Mouse (Mus musculus): ENCODE data around the gene Zfp180. TPM values are rescaled to one million over a fixed set of nuclear protein-coding genes. Genes with fewer than 3 reads are reported as not detected.

Gene Zfp180
- polyA plus RNA-seq (2015; fragmentation: Nextera tagmentation; extraction: Ambion mirVana) = 9.4 and 9.9 TPM in 2 replicates

DNA sequence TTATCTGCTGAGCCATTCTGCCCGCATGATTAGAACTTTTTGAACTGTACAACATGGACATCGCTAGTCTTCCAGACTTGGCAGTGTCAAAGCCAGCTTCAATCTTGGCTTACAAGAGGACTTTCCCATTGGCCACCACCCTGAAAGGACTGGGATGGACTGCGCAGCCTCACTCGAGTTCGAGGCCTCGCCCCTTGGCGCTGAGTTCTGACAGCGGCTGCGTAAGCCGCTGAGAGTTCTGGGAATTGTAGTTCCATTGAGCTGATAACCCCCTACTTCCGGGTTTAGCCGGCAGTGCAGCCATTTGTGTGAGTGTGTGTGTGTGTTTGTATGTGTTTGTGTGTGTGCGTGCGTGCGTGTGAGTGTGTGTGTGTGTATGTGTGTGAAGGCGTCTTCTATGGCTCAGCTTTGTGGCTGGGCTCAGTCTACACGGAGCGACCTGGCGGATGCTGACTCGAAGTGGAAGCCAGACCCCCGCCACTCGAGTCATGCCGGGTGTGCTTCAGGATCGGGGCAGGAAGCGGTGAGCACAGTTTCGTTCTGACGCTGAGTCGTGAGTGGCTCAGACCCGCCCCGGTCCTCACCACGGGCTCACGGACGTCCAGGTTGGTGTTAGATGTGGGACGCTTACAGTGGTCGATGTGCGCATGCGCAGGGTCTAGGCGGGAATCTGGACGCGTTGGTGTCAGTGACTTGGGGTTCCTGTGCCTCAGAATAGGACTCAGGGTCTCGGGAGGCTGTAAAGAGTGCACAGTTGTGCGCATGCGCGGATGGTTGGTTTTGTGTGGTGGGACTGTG lies at the start of gene Zfp180:
Gene Zfp180, plus strand, starts transcription at position 291 of the 798 bp plus-strand sequence.

GRCm38 (mm10) chr7:24052660-24053304 lies 28.9 kb upstream of the Zfp180 start, which contains the start of gene Vmn1r183:
Vmn1r183 (plus strand) TSS chr7:24053254.

DNA sequence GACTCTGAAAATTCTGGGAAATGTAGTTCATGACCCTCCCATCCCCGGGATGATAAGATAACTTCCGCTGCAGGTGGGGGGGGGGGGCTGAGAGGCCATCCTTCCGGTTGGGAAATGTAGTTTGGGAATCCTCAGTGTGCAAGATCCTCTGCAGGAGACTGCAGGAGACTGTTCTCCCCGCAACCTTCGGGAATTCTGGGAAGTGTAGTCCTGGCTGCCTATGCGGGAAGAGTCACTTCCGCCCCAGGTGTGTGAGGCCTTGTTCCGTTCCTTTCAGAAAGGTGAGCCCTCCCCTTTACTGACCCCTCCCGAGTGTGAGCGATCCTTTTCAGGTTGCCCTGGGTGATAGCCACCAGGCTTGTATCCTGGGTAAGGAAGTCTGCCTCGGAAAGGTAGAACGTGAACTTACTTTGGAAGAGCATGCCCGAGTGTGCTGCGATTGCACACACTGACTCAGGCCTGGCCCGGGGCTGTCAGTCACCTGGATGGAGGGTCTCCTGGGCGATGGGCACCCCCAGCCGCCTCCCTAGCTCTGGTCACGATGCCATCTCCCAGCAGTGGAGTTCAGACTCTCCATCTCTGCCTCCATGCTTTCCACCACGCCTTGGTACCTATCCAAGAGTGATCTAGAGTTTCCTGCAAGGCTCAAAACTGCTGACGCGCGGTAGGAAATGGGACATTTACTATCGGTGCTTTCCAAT lies 30.6 kb downstream of the Zfp180 start, which contains the start of gene Zfp112:
Gene Zfp112, plus strand, starts transcription at position 159 of the 701 bp plus-strand sequence.

DNA sequence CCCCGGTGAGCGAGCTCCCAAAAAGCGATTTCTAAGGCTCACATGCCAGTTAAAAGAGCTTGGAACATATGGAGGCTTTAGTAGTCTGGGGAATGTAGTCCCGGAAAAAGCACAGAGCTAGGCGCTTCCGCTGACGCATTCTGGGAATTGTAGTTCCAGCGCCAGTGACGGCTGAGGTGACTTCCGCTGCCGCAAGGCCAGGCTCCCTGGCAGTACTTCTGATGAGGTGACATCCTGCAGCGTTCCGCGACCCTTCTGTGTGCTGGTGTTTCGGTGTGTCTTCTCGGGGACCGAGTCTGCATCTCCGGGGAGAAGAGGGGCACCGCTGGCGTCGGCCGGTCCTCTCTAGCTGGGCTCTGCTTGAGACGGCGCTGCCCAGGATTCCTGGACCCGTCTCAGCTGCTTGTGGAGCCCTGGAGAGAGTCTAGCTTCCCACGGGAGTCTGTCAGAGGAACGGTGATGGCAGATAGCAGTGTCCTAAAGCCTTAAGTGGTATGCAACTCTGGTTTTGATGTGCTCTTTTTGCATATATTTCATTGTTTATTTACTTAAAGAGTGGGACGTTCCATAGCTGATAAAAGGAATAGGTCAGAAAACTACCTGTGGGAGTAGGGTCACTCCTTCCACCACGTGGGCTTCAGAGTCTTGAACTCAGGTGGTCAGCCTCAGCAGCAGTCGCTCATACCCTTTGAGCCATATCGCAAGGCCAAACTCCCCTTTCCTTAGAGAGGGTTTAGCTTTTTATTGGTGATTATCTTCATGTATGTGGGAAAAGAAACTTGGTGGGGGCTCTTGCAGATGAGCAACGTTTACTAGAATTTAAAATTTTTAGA lies 52.5 kb downstream of the Zfp180 start, which contains the start of gene Zfp235:
Gene Zfp235, plus strand, starts transcription at position 174 of the 833 bp plus-strand sequence.

Other genes with a start within 250 kb of the Zfp180 start
- gene Vmn1r176, start 244.6 kb upstream of the Zfp180 start, polyA plus RNA-seq (2015; fragmentation: Nextera tagmentation; extraction: Ambion mirVana) = not detected in 2 replicates
- gene Vmn1r177, start 215.5 kb upstream of the Zfp180 start, polyA plus RNA-seq (2015; fragmentation: Nextera tagmentation; extraction: Ambion mirVana) = not detected in 2 replicates
- not detected in 2 replicates for gene Vmn1r178, start 189.9 kb upstream of the Zfp180 start, polyA plus RNA-seq (2015; fragmentation: Nextera tagmentation; extraction: Ambion mirVana)
- not detected in 2 replicates for gene Vmn1r179, start 154.9 kb upstream of the Zfp180 start, polyA plus RNA-seq (2015; fragmentation: Nextera tagmentation; extraction: Ambion mirVana)
- gene Vmn1r180, start 131.3 kb upstream of the Zfp180 start, polyA plus RNA-seq (2015; fragmentation: Nextera tagmentation; extraction: Ambion mirVana) = not detected in 2 replicates
- not detected in 2 replicates for gene Vmn1r181, start 107.3 kb upstream of the Zfp180 start, polyA plus RNA-seq (2015; fragmentation: Nextera tagmentation; extraction: Ambion mirVana)
- gene V1rd19, start 80.2 kb upstream of the Zfp180 start, polyA plus RNA-seq (2015; fragmentation: Nextera tagmentation; extraction: Ambion mirVana) = not detected in 2 replicates
- not detected in 2 replicates for gene Vmn1r183, start 28.7 kb upstream of the Zfp180 start, polyA plus RNA-seq (2015; fragmentation: Nextera tagmentation; extraction: Ambion mirVana)
- gene Zfp112, start 30.4 kb downstream of the Zfp180 start, polyA plus RNA-seq (2015; fragmentation: Nextera tagmentation; extraction: Ambion mirVana) = 4.4 and 5.7 TPM in 2 replicates
- gene Zfp235, start 52.2 kb downstream of the Zfp180 start, polyA plus RNA-seq (2015; fragmentation: Nextera tagmentation; extraction: Ambion mirVana) = 9.5 and 11.1 TPM in 2 replicates
- 1.5 and 1.7 TPM in 2 replicates for gene Zfp114, start 93.1 kb downstream of the Zfp180 start, polyA plus RNA-seq (2015; fragmentation: Nextera tagmentation; extraction: Ambion mirVana)
- 5.0 and 6.0 TPM in 2 replicates for gene Zfp111, start 129.5 kb downstream of the Zfp180 start, polyA plus RNA-seq (2015; fragmentation: Nextera tagmentation; extraction: Ambion mirVana)
- gene Zfp109, start 155.6 kb downstream of the Zfp180 start, polyA plus RNA-seq (2015; fragmentation: Nextera tagmentation; extraction: Ambion mirVana) = 0.95 and 1.1 TPM in 2 replicates
- 2.1 and 2.6 TPM in 2 replicates for gene Zfp108, start 172.9 kb downstream of the Zfp180 start, polyA plus RNA-seq (2015; fragmentation: Nextera tagmentation; extraction: Ambion mirVana)
- gene Zfp93, start 188.5 kb downstream of the Zfp180 start, polyA plus RNA-seq (2015; fragmentation: Nextera tagmentation; extraction: Ambion mirVana) = 4.0 and 5.2 TPM in 2 replicates
- gene Zfp61, start 219.3 kb downstream of the Zfp180 start, polyA plus RNA-seq (2015; fragmentation: Nextera tagmentation; extraction: Ambion mirVana) = 12.2 and 18.2 TPM in 2 replicates
- gene Zfp94, start 234.7 kb downstream of the Zfp180 start, polyA plus RNA-seq (2015; fragmentation: Nextera tagmentation; extraction: Ambion mirVana) = 6.7 and 7.9 TPM in 2 replicates

Data from adrenal gland, postnatal 0 days (tissue).